Mouse (Mus musculus): ENCODE measurements around the gene Fam234b.

DNA sequence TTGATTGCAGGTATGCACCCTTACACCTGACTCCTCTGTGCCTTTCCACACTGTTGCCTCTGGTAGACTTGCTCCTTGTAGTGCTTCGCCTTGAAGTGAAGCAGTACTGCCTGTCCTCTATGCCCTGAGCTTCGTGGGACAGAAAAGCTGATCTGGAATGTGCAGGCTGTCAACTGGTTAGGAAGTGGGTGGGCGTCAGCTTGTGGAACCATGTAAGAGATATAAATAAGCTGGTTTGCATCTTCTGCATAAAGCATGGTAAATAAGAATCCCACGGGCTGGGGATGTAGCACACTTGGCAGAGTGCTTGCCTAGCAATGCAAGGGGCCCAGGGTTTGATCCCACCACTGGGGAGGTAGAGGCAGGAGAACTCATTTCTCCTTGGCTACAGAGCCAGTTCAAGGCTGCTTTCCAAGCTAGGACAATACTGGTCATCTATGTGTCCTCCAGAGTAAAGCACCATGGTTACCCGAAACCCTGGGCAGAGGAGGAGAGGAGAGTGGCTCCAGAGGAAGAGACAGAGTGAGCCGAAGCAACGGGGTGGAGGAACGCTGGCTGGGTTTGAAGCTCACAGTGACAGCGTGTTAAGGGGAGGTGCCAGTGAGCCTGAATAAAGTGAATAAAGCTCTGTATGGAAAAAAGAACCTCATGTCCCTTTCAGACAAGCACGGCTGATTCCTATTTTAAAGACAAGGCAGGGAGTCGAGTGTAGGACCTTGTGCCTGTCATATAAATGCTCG, 34.8 kb downstream of the Fam234b start:
- TF ChIP-seq CTCF (IDR thresholded peaks at IDR 0.05; ENCODE audit: low read depth, low read length) (no peak), POLR2A (IDR thresholded peaks at IDR 0.05; ENCODE audit: insufficient read depth, low read length) (no peak)
